Mouse (Mus musculus) ES-Bruce4 (cell line): ENCODE measurements around the gene Sp4. TPM values are rescaled to one million over a fixed set of nuclear protein-coding genes. Genes with fewer than 3 reads are reported as not detected.
A peak's percentile ranks its signal among the peaks of the same experiment; 100 is the strongest.

ENCODE experiments used
- H3K27ac ChIP-seq: 2 replicates; pipeline ENCODE4 v1.5.1; 2012; ENCODE audit warnings: low read length, inconsistent platforms; ENCODE audit not compliant: insufficient read depth
- H3K27me3 ChIP-seq: 2 replicates; pipeline ENCODE4 v1.6.1; 2012; ENCODE audit warnings: mild to moderate bottlenecking, low read length, inconsistent platforms; ENCODE audit not compliant: control insufficient read depth, poor library complexity, insufficient read depth, severe bottlenecking
- H3K36me3 ChIP-seq: 2 replicates; pipeline ENCODE4 v1.6.1; 2012; ENCODE audit warnings: inconsistent platforms, mild to moderate bottlenecking, low read length, moderate library complexity; ENCODE audit not compliant: control insufficient read depth, poor library complexity, insufficient read depth, severe bottlenecking
- H3K4me1 ChIP-seq: one replicate; pipeline ENCODE4 v1.8.1; 2011; ENCODE audit warnings: low read length; ENCODE audit not compliant: control insufficient read depth, insufficient read depth
- H3K4me3 ChIP-seq: 2 replicates; pipeline ENCODE4 v1.5.1; 2011; ENCODE audit warnings: low read depth, mild to moderate bottlenecking, low read length
- H3K9ac ChIP-seq: 2 replicates; pipeline ENCODE4 v1.6.1; 2012; ENCODE audit warnings: low read depth, mild to moderate bottlenecking, inconsistent platforms; ENCODE audit not compliant: poor library complexity, severe bottlenecking
- H3K9me3 ChIP-seq: replicated peaks from 2 replicates; pipeline ENCODE4 v1.6.1; 2012; ENCODE audit warnings: mild to moderate bottlenecking, low read length, inconsistent platforms; ENCODE audit not compliant: control insufficient read depth, poor library complexity, insufficient read depth, severe bottlenecking
- CTCF ChIP-seq: IDR thresholded peaks from one replicate; pipeline ENCODE4 v1.8.1; 2011; ENCODE audit warnings: low read depth, low read length
- EP300 ChIP-seq: IDR thresholded peaks from 2 replicates; pipeline ENCODE4 v1.6.1; 2011; ENCODE audit warnings: low read depth, low read length; ENCODE audit not compliant: insufficient read depth
- POLR2A ChIP-seq: IDR thresholded peaks from one replicate; pipeline ENCODE4 v1.8.1; 2011; ENCODE audit warnings: low read length; ENCODE audit not compliant: insufficient read depth
- polyA plus RNA-seq: library from polyadenylated mRNA; stranded (reverse); fragments of >200 nt; gene quantifications from 2 replicates; pipeline ENCODE4 v1.2.4, GENCODE M21; 2011; ENCODE audit warnings: low read depth; ENCODE audit not compliant: missing spikeins, insufficient read depth, insufficient read length

Sp4 gene
- polyA plus RNA-seq, 1 experiment: 14.3 TPM

GRCm38 (mm10) chr12:118326161-118326560 is 24.9 kb upstream of the Sp4 start:
- H3K9ac ChIP-seq: no peak overlapping the region
- no peaks in the 10 kb centered on the region for H3K4me1 ChIP-seq
- no peak overlapping the region for H3K4me3 ChIP-seq
- TF ChIP-seq EP300: no peak
- TF ChIP-seq CTCF: no peak
- TF ChIP-seq POLR2A: no peak
- no peak overlapping the region for H3K27ac ChIP-seq
- H3K27me3 ChIP-seq: no peaks in the 10 kb centered on the region
- H3K9me3 ChIP-seq: no peaks in the 10 kb centered on the region
- H3K36me3 ChIP-seq: no peaks in the 10 kb centered on the region

- Histone ChIP-seq H3K27ac (no peak overlapping the region), H3K4me1 (no peaks in the 10 kb centered on the region), H3K36me3 (no peaks in the 10 kb centered on the region), H3K4me3 (no peak overlapping the region), H3K9me3 (no peaks in the 10 kb centered on the region), H3K9ac (no peak overlapping the region), H3K27me3 (no peaks in the 10 kb centered on the region)
- TF ChIP-seq CTCF (no peak), POLR2A (no peak), EP300 (no peak)
Observed at GRCm38 (mm10) chr12:118320076-118320475, 18.8 kb upstream of the Sp4 start.

- Histone ChIP-seq H3K36me3 (no peaks in the 10 kb centered on the region), H3K27me3 (no peaks in the 10 kb centered on the region), H3K27ac (no peak overlapping the region), H3K4me1 (no peaks in the 10 kb centered on the region), H3K4me3 (no peak overlapping the region), H3K9ac (no peak overlapping the region), H3K9me3 (no peaks in the 10 kb centered on the region)
- TF ChIP-seq CTCF (no peak), EP300 (no peak), POLR2A (no peak)
Observed at GRCm38 (mm10) chr12:118314477-118314845, 13.2 kb upstream of the Sp4 start.

DNA sequence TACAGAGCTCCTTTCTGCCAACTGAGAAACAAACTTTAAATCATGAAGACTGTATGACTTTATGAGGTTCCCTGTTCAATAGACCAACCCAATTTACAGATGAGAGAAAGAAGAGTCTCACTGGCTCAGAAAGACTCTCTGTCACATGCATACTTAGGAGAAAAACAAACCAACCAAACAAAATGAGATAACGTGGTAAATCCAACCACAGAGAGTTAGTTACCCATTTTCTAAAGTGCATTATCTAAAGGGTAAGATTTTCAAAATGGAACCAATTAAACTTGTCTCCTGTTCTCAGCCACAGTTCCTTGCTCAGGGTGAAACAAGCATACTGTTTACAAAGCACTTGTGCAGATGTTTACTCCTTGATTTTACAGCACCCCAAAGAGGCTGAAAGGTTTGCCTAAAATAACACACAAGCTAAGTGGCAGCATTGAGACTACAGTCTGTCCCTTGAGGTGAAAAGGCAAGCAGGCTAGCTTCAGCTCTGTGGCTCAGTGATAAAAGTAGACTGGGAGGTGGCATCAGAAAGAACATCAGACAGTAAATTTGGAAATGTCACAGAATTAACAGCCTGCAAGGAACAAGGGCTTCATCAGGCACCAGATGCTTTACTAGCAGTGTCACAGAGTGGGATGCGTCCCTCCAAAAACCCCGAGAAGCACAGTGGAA is 12.7 kb upstream of the Sp4 start:
- no peak for TF ChIP-seq EP300
- TF ChIP-seq POLR2A: no peak
- no peak for TF ChIP-seq CTCF
- no peak overlapping the region for H3K9ac ChIP-seq
- H3K36me3 ChIP-seq: no peaks in the 10 kb centered on the region
- H3K4me3 ChIP-seq: no peak overlapping the region
- no peak overlapping the region for H3K27ac ChIP-seq
- no peaks in the 10 kb centered on the region for H3K9me3 ChIP-seq
- no peaks in the 10 kb centered on the region for H3K27me3 ChIP-seq
- no peaks in the 10 kb centered on the region for H3K4me1 ChIP-seq

GRCm38 (mm10) chr12:118303586-118303985 is 2.3 kb upstream of the Sp4 start:
- Histone ChIP-seq H3K27me3 (no peaks in the 10 kb centered on the region), H3K36me3 (no peaks in the 10 kb centered on the region), H3K9ac (no peak overlapping the region), H3K27ac (no peak overlapping the region), H3K9me3 (no peaks in the 10 kb centered on the region), H3K4me1 (peaks cover 1% of the 10 kb centered on the region), H3K4me3 (no peak overlapping the region)
- TF ChIP-seq EP300: no peak
- TF ChIP-seq CTCF: no peak
- TF ChIP-seq POLR2A: no peak

DNA sequence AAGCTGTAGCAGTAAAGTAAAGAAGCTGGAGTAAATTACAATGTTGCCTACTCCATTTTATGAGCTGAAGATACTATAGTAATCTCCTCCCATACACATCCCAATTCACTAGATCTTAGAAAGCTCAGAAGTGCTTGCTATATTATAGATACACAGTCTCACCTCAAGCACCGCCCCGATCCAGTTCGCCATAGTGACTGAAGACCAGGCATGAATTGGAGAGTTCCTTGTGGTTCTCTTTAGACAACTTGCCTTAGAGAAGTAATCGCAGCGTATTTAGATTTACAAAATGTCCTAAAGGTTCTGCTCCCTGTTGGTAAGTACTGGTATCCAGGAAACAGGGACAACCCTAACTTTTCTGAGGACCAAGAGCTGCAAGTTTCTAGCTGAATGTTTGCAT is 1.8 kb upstream of the Sp4 start:
- Histone ChIP-seq H3K27me3 (no peaks in the 10 kb centered on the region), H3K9me3 (no peaks in the 10 kb centered on the region), H3K36me3 (no peaks in the 10 kb centered on the region), H3K27ac (no peak overlapping the region), H3K9ac (peak overlapping the region; percentile 42; the same call in 1 of the 2 replicates), H3K4me1 (peaks cover 1% of the 10 kb centered on the region), H3K4me3 (no peak overlapping the region)
- TF ChIP-seq EP300 (no peak), CTCF (no peak), POLR2A (no peak)
